Mouse (Mus musculus): Measurements from ENCODE around the gene Ptpn1.

The Ptpn1 gene

GRCm38 (mm10) chr2:167964320-167964719, 32.5 kb downstream of the Ptpn1 start:
- in situ Hi-C loops (cut with MboI; ENCODE audit: low sequenced_read_pairs) = no loop called here

- in situ Hi-C loops (cut with MboI; ENCODE audit: low sequenced_read_pairs) = no loop called here
Measured at GRCm38 (mm10) chr2:167965911-167966310, 34.1 kb downstream of the Ptpn1 start.

- in situ Hi-C loops (cut with MboI; ENCODE audit: low sequenced_read_pairs) = no loop called here
Measured at GRCm38 (mm10) chr2:167968504-167968903, 36.6 kb downstream of the Ptpn1 start.

GRCm38 (mm10) chr2:167969851-167970541, 38.1 kb downstream of the Ptpn1 start:
- in situ Hi-C loops (cut with MboI; ENCODE audit: low sequenced_read_pairs) = no loop called here

- in situ Hi-C loops (cut with MboI; ENCODE audit: low sequenced_read_pairs) = no loop called here
Measured at GRCm38 (mm10) chr2:167972146-167972545, 40.3 kb downstream of the Ptpn1 start.

- in situ Hi-C loops (cut with MboI; ENCODE audit: low sequenced_read_pairs) = no loop called here
Measured at GRCm38 (mm10) chr2:167972809-167973208, 41.0 kb downstream of the Ptpn1 start.

GRCm38 (mm10) chr2:167975746-167976145, 43.9 kb downstream of the Ptpn1 start:
- in situ Hi-C loops (cut with MboI; ENCODE audit: low sequenced_read_pairs) = no loop called here

GRCm38 (mm10) chr2:167978271-167978670, 46.4 kb downstream of the Ptpn1 start:
- in situ Hi-C loops (cut with MboI; ENCODE audit: low sequenced_read_pairs) = no loop called here

GRCm38 (mm10) chr2:167980391-167980790, 48.5 kb downstream of the Ptpn1 start:
- in situ Hi-C loops (cut with MboI; ENCODE audit: low sequenced_read_pairs) = no loop called here

- in situ Hi-C loops (cut with MboI; ENCODE audit: low sequenced_read_pairs) = no loop called here
Measured at GRCm38 (mm10) chr2:167982646-167983045, 50.8 kb downstream of the Ptpn1 start.

- in situ Hi-C loops (cut with MboI; ENCODE audit: low sequenced_read_pairs) = no loop called here
Measured at GRCm38 (mm10) chr2:167984371-167984770, 52.5 kb downstream of the Ptpn1 start.

GRCm38 (mm10) chr2:167984946-167985345, 53.1 kb downstream of the Ptpn1 start:
- in situ Hi-C loops (cut with MboI; ENCODE audit: low sequenced_read_pairs) = no loop called here

- in situ Hi-C loops (cut with MboI; ENCODE audit: low sequenced_read_pairs) = no loop called here
Measured at GRCm38 (mm10) chr2:167986762-167987161, 54.9 kb downstream of the Ptpn1 start.

- in situ Hi-C loops (cut with MboI; ENCODE audit: low sequenced_read_pairs) = no loop called here
Measured at GRCm38 (mm10) chr2:167987640-167988039, 55.8 kb downstream of the Ptpn1 start.

GRCm38 (mm10) chr2:167989310-167989709, 57.5 kb downstream of the Ptpn1 start:
- in situ Hi-C loops (cut with MboI; ENCODE audit: low sequenced_read_pairs) = no loop called here

- in situ Hi-C loops (cut with MboI; ENCODE audit: low sequenced_read_pairs) = no loop called here
Measured at GRCm38 (mm10) chr2:167993260-167993659, 61.4 kb downstream of the Ptpn1 start.

GRCm38 (mm10) chr2:167995870-167996635, 64.2 kb downstream of the Ptpn1 start:
- in situ Hi-C loops (cut with MboI; ENCODE audit: low sequenced_read_pairs) = no loop called here

GRCm38 (mm10) chr2:167996672-167997215, 64.9 kb downstream of the Ptpn1 start:
- in situ Hi-C loops (cut with MboI; ENCODE audit: low sequenced_read_pairs) = no loop called here

GRCm38 (mm10) chr2:167997562-167997961, 65.7 kb downstream of the Ptpn1 start:
- in situ Hi-C loops (cut with MboI; ENCODE audit: low sequenced_read_pairs) = no loop called here

- in situ Hi-C loops (cut with MboI; ENCODE audit: low sequenced_read_pairs) = no loop called here
Measured at GRCm38 (mm10) chr2:167999145-167999743, 67.4 kb downstream of the Ptpn1 start.

- in situ Hi-C loops (cut with MboI; ENCODE audit: low sequenced_read_pairs) = no loop called here
Measured at GRCm38 (mm10) chr2:168002188-168002587, 70.3 kb downstream of the Ptpn1 start.

- in situ Hi-C loops (cut with MboI; ENCODE audit: low sequenced_read_pairs) = no loop called here
Measured at GRCm38 (mm10) chr2:168002884-168003283, 71.0 kb downstream of the Ptpn1 start.

All from CH12F3 (cell line).